Mouse (Mus musculus) heart, embryonic 12.5 days (tissue): ENCODE measurements at regions not wholly inside any gene's neighbourhood (a gene's known extent, or its start where the extent isn't known, plus 50 kb on each side); places are given as distances from the start of the nearest gene placed in this dataset.
"Not testable (repeated sequence)": the region's sequence is repeated elsewhere in the genome, so short reads cannot be mapped to it uniquely, and the experiment has no call there.

Source experiments
- ATAC-seq: fragments of 200-750 bp; cut with Nextera tagmentation; 2 replicates; pipeline ENCODE4 v1.8.0; 2017; ENCODE audit warnings: moderate TSS enrichment, moderate library complexity; ENCODE audit not compliant: insufficient number of reproducible peaks, low FRiP score
- H3K27ac ChIP-seq: fragments of 300-500 bp; sonication (generic); 2 replicates; pipeline ENCODE4 v1.5.1; 2016; ENCODE audit warnings: mild to moderate bottlenecking, moderate library complexity; ENCODE audit not compliant: poor library complexity, severe bottlenecking
- H3K27me3 ChIP-seq: fragments of 300-500 bp; sonication (generic); replicated peaks from 2 replicates; pipeline ENCODE4 v1.6.1; 2016; ENCODE audit warnings: mild to moderate bottlenecking, moderate library complexity
- H3K36me3 ChIP-seq: fragments of 300-500 bp; sonication (generic); 2 replicates; pipeline ENCODE4 v1.6.1; 2016; ENCODE audit warnings: mild to moderate bottlenecking, moderate library complexity
- H3K4me1 ChIP-seq: fragments of 300-500 bp; sonication (generic); replicated peaks from 2 replicates; pipeline ENCODE4 v1.6.1; 2016; ENCODE audit warnings: mild to moderate bottlenecking
- H3K4me2 ChIP-seq: fragments of 300-500 bp; sonication (generic); 2 replicates; pipeline ENCODE4 v1.6.1; 2016; ENCODE audit warnings: mild to moderate bottlenecking, moderate library complexity
- H3K4me3 ChIP-seq: fragments of 300-500 bp; sonication (generic); 2 replicates; pipeline ENCODE4 v1.5.1; 2016; ENCODE audit warnings: mild to moderate bottlenecking
- H3K9ac ChIP-seq: fragments of 300-500 bp; sonication (generic); 2 replicates; pipeline ENCODE4 v1.6.1; 2016; ENCODE audit warnings: mild to moderate bottlenecking, moderate library complexity
- H3K9me3 ChIP-seq: fragments of 300-500 bp; sonication (generic); replicated peaks from 2 replicates; pipeline ENCODE4 v1.6.1; 2016; ENCODE audit warnings: mild to moderate bottlenecking, moderate library complexity
- WGBS: fragments of 180-500 bp; shearing (Covaris S2); methylation state at CpG from one replicate; pipeline ENCODE4 v1.1.7; 2016; 5-methylcytosine and 5-hydroxymethylcytosine counted together

GRCm38 (mm10) chr3:11323101-11323500 is 987.6 kb upstream of the Gm38303 start:
- Histone ChIP-seq H3K4me3 (no peak overlapping the region), H3K27me3 (no peaks in the 10 kb centered on the region), H3K9me3 (no peaks in the 10 kb centered on the region), H3K9ac (no peak overlapping the region), H3K4me1 (no peaks in the 10 kb centered on the region), H3K4me2 (no peak overlapping the region), H3K27ac (no peak overlapping the region), H3K36me3 (no peaks in the 10 kb centered on the region)
- WGBS, result 62% methylated on average over 2 of the region's 2 CpGs
- no peak for ATAC-seq

DNA sequence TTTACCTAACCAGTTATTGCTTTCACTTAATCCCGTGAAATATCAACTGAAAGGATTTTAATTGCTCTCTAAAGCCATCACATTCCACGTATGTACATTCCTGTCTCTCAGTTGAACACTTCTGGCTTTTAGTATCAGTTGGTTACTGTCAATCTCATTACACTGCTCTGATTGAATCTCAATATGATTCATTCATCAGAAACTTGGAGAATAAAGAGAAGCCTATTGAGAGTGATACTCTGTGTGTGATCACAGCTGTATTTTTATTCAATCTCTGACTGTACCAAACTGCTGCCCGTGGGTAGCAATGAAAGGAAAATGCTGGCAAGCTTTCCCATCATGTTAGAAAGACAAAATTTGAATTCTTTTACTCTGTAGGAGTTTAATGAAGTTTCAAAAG is 957.5 kb upstream of the Gm38303 start:
- no peaks in the 10 kb centered on the region for H3K27me3 ChIP-seq
- H3K9me3 ChIP-seq, result no peaks in the 10 kb centered on the region
- H3K9ac ChIP-seq, result no peak overlapping the region
- H3K4me2 ChIP-seq, result no peak overlapping the region
- ATAC-seq, result no peak
- H3K27ac ChIP-seq, result no peak overlapping the region
- 70% methylated on average over 3 of the region's 3 CpGs for WGBS
- no peaks in the 10 kb centered on the region for H3K4me1 ChIP-seq
- no peak overlapping the region for H3K4me3 ChIP-seq
- no peaks in the 10 kb centered on the region for H3K36me3 ChIP-seq

GRCm38 (mm10) chr3:11261052-11261451 is 925.6 kb upstream of the Gm38303 start:
- no peaks in the 10 kb centered on the region for H3K27me3 ChIP-seq
- H3K36me3 ChIP-seq, result no peaks in the 10 kb centered on the region
- no peak for ATAC-seq
- WGBS, result 78% methylated on average over 3 of the region's 3 CpGs
- no peak overlapping the region for H3K4me2 ChIP-seq
- H3K9ac ChIP-seq, result no peak overlapping the region
- no peak overlapping the region for H3K27ac ChIP-seq
- no peaks in the 10 kb centered on the region for H3K9me3 ChIP-seq
- no peak overlapping the region for H3K4me3 ChIP-seq
- H3K4me1 ChIP-seq, result no peaks in the 10 kb centered on the region

DNA sequence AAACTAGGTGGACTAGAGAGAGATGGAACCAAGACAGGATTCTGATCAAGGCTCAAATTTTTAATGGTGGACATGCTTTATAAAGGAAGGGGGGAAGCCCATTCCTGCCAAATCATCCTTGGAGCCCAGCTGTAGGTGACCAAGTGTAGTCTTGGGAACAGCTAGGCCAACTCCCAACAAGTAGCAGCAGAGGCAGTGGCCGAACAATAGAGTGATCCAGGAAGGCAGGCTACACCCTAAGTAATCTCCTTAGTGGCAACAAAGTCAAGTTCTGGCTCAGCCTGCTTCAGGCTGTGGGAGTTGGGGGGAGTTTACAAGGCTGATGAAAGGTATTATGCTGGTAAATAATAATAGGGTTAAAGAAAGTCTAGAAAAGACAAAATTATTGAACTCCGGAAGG is 878.5 kb upstream of the Gm38303 start:
- H3K27me3 ChIP-seq, result no peaks in the 10 kb centered on the region
- no peaks in the 10 kb centered on the region for H3K36me3 ChIP-seq
- no peak overlapping the region for H3K27ac ChIP-seq
- H3K4me2 ChIP-seq, result no peak overlapping the region
- ATAC-seq, result no peak
- 85% methylated on average over 2 of the region's 2 CpGs for WGBS
- no peaks in the 10 kb centered on the region; the same call in 1 of the 2 replicates for H3K4me1 ChIP-seq
- no peaks in the 10 kb centered on the region for H3K9me3 ChIP-seq
- H3K9ac ChIP-seq, result no peak overlapping the region
- no peak overlapping the region for H3K4me3 ChIP-seq

DNA sequence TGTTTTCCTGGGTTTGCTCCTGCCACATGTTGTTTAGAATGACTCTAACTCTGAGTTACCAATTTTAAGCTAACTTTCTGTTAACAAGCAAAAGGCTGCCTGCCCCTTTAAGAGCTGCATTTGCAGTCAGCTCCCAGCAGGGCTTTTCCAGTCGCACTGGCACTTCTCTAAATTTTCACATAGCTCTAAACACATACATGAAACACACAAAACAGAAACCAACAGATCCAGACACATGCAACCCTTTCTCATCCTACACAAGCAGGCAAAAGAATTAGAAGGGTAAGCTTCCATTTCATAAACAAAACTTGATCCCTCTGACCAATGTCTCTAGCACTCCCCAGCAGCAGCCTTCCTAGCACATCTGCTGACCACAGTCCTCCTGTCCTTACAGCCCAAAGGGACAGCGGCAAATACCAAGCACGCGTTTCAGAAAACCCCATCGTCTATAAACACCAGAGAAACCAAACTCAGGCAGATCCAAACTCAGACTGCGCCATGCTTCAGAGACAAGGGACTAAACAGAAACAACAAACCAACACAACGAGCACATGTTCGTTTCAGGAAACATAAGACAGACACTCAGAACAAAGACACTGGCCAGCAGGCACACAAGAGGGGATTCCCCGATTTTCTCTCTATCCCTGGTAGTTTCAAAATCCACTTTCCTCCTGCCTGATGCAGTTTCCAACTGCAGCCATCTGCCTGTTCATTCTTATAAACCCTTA is 877.6 kb upstream of the Gm38303 start:
- H3K4me1 ChIP-seq, H3K9me3 ChIP-seq, H3K27me3 ChIP-seq, H3K27ac ChIP-seq, H3K9ac ChIP-seq, H3K36me3 ChIP-seq, ATAC-seq: not testable (repeated sequence)
- WGBS, result 34% methylated on average over 9 of the region's 9 CpGs
- peak overlapping the region; percentile 48 for H3K4me2 ChIP-seq
- H3K4me3 ChIP-seq, result peak overlapping the region; percentile 25

DNA sequence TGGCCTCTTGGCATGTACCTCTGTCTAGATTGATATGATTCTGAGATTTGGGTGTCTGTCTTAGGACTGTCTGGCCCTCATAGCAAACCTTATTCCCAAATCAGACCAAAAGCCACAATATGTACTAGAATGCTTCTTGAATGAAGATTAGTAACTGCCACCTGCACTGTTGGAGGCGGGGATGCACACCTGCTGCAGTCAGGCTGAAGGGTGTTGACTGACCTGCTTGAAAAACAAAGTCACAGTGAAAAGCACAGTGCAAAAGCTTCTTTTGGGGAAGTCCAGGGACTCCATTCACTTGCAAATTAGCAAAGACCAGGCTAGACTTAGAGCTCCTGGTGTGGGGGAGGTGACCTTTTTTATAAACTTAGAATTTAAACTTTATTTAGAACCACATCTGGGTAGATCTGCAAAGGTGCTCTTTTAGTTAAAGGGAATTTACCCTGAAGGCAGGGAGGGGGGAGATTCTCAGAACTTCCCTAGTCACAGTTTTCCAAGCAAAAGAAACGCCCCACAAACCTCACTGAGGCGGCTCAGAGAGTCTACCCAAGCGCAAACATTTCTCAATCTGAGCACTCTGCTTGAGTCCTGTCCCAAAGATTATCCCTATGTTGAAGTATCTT is 876.9 kb upstream of the Gm38303 start:
- H3K36me3 ChIP-seq, ATAC-seq, H3K27me3 ChIP-seq, H3K9me3 ChIP-seq, H3K4me1 ChIP-seq, H3K27ac ChIP-seq, H3K9ac ChIP-seq, H3K4me3 ChIP-seq: not testable (repeated sequence)
- H3K4me2 ChIP-seq, result 0 out of 2 replicates have a peak overlapping the region, but pooled peaks have one; percentile 48
- 73% methylated on average over 4 of the region's 4 CpGs for WGBS

DNA sequence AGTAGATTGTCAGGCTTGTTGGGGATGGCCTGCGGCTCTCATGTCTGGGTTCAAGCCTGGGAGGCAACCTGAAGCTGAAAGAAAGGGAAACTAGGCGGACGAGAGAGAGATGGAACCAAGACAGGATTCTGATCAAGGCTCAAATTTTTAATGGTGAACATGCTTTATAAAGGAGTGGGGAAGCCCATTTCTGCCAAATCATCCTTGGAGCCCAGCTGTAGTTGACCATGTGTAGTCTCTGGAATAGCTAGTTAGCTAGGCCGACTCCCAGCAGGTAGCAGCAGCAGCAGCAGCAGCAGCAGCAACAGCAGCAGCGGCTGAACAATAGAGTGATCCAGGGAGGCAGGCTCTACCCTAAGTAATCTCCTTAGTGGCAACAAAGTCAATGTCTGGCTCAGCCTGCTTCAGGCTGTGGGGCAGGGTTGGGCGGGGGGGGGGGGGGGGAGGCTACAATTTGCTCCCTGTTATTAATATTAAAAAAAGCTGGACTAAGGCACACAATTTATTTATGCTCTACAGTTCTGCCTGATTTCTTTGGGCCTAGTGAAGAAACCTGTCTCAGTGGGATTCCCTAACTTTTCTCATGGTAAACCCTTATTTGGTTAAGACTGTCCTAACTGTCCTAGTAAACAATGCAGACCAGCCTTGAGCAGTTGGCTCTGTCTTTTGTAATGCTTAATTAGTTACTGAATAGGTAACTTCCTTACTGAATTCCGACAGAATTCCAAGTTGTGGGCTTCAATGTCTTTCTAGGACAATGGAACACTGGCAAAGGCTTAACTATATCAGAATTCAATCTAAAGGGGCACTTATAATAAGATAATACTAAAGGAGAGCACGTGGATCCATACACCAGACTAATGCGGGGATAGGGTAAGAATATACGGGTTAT is 875.7 kb upstream of the Gm38303 start:
- H3K4me3 ChIP-seq, H3K9me3 ChIP-seq, ATAC-seq, H3K4me2 ChIP-seq, H3K36me3 ChIP-seq, H3K9ac ChIP-seq, H3K27me3 ChIP-seq, H3K27ac ChIP-seq, H3K4me1 ChIP-seq: not testable (repeated sequence)
- 70% methylated on average over 10 of the region's 10 CpGs for WGBS

- Histone ChIP-seq H3K36me3 (no peaks in the 10 kb centered on the region), H3K4me1 (no peaks in the 10 kb centered on the region), H3K27ac (no peak overlapping the region), H3K27me3 (no peaks in the 10 kb centered on the region), H3K4me3 (no peak overlapping the region), H3K4me2 (no peak overlapping the region), H3K9ac (no peak overlapping the region), H3K9me3 (no peaks in the 10 kb centered on the region)
- 59% methylated on average over 2 of the region's 2 CpGs for WGBS
- ATAC-seq, result peak; percentile 84
These were observed 838.5 kb upstream of the Gm38303 start for GRCm38 (mm10) chr3:11174002-11174401.

GRCm38 (mm10) chr3:11155350-11155749 is 819.9 kb upstream of the Gm38303 start:
- ATAC-seq, result no peak
- Histone ChIP-seq H3K4me1 (no peaks in the 10 kb centered on the region), H3K4me3 (no peak overlapping the region), H3K27me3 (no peaks in the 10 kb centered on the region), H3K9me3 (peaks cover 4% of the 10 kb centered on the region), H3K9ac (no peak overlapping the region), H3K27ac (no peak overlapping the region), H3K36me3 (no peaks in the 10 kb centered on the region), H3K4me2 (no peak overlapping the region)
- 81% methylated on average over 1 of the region's 1 CpGs for WGBS
